Mouse (Mus musculus) MEL-GATA-1-ER (cell line): ENCODE measurements around the gene Elovl7.
A peak's percentile ranks its signal among the peaks of the same experiment; 100 is the strongest.

Experiments
- DNase-seq: peaks from one replicate; pipeline ENCODE4 v3.0.0-alpha.2; 2012; ENCODE audit warnings: low read depth; ENCODE audit errors: extremely low read depth

Elovl7 gene

GRCm38 (mm10) chr13:108214081-108214484 is at the start of gene Elovl7:
Gene Elovl7, plus strand, starts transcription at chr13:108214404.
- DNase-seq, result no peak

GRCm38 (mm10) chr13:108164621-108165020 is 49.6 kb upstream of the Elovl7 start:
- DNase-seq, result no peak

GRCm38 (mm10) chr13:108170002-108170401 is 44.2 kb upstream of the Elovl7 start:
- DNase-seq, result peak; percentile 62

- no peak for DNase-seq
These were observed 43.7 kb upstream of the Elovl7 start for GRCm38 (mm10) chr13:108170511-108170910.

GRCm38 (mm10) chr13:108179618-108180017 is 34.6 kb upstream of the Elovl7 start:
- DNase-seq, result no peak

- DNase-seq, result no peak
These were observed 33.4 kb upstream of the Elovl7 start for GRCm38 (mm10) chr13:108180821-108181220.

- no peak for DNase-seq
These were observed 29.4 kb upstream of the Elovl7 start for GRCm38 (mm10) chr13:108184743-108185255.

- peak; percentile 54 for DNase-seq
These were observed 28.7 kb upstream of the Elovl7 start for GRCm38 (mm10) chr13:108185530-108185929.

- no peak for DNase-seq
These were observed 26.2 kb upstream of the Elovl7 start for GRCm38 (mm10) chr13:108187994-108188393.

GRCm38 (mm10) chr13:108191074-108191720 is 23.0 kb upstream of the Elovl7 start:
- DNase-seq, result no peak

GRCm38 (mm10) chr13:108195474-108195873 is 18.7 kb upstream of the Elovl7 start:
- no peak for DNase-seq

GRCm38 (mm10) chr13:108204857-108205256 is 9.3 kb upstream of the Elovl7 start:
- DNase-seq, result no peak

- no peak for DNase-seq
These were observed 6.8 kb upstream of the Elovl7 start for GRCm38 (mm10) chr13:108207447-108207846.

GRCm38 (mm10) chr13:108208090-108208489 is 6.1 kb upstream of the Elovl7 start:
- no peak for DNase-seq

GRCm38 (mm10) chr13:108210960-108211359 is 3.2 kb upstream of the Elovl7 start:
- DNase-seq, result no peak

GRCm38 (mm10) chr13:108212397-108213018 is 1.7 kb upstream of the Elovl7 start:
- no peak for DNase-seq

GRCm38 (mm10) chr13:108214485-108215107 is 392 bp downstream of the Elovl7 start:
- no peak for DNase-seq

- DNase-seq, result no peak
These were observed 1.1 kb downstream of the Elovl7 start for GRCm38 (mm10) chr13:108215231-108215780.

GRCm38 (mm10) chr13:108219773-108220172 is 5.6 kb downstream of the Elovl7 start:
- no peak for DNase-seq

GRCm38 (mm10) chr13:108229191-108229590 is 15.0 kb downstream of the Elovl7 start:
- no peak for DNase-seq

GRCm38 (mm10) chr13:108229634-108230330 is 15.6 kb downstream of the Elovl7 start:
- DNase-seq, result no peak
